Mouse (Mus musculus): ENCODE data around the gene Fas.

Fas gene

GRCm38 (mm10) chr19:34284383-34284782, 6.1 kb upstream of the Fas start:
- DNase-seq, result no peak

GRCm38 (mm10) chr19:34284826-34285225, 5.6 kb upstream of the Fas start:
- no peak for DNase-seq

DNA sequence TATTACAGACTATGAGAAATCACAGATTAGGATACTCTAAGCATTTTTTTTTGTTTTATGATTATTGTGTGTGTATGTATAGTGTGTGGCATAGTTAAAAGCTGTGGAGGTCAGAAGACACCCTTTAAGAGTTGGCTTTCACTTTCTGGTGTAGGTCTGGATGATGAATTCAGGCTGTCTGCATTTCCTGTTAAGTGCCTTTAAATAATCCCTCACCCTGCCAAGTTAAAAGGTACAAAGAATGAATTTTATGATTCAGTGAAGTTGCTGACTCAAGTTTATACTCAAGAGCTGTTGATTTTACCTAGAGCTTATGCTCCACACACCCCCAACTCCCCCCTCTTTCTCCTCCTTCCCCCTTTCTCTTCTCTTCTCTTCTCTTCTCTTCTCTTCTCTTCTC, 3.2 kb upstream of the Fas start:
- DNase-seq, result no peak

DNA sequence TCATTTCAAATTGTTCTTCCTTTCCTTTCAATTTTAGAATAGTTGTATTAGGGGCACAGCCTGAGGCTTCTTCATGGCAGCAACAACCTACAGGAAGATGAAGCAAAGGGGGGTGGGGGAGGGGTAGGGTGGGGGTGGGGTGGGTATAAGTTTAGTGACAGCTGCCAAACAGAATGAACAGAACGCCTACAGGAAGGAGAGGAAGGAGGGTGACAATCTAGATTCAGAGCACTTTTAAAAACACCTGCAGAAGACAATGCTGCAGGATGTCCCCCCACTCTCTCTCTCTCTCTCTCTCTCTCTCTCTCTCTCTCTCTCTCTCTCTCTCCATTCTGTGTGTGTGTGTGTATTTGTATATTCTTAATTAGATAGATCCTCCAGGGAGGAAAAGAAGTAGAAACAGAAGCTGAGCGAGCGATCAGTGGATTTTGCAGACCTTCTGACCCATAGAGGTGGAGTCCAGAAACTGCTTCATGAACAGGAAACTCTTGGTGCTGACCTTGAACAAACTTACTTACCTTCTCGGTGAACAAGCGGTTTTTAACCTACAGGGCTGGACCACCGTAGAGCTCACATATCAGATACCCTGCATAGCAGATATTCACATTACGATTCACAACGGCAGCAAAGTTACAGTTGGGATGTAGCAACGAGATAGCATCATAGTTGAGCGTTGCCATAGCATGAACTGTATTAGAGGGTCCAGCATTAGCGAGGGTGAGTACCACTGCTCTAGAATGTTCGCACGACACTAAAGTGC, 2.6 kb upstream of the Fas start:
- no peak for DNase-seq

GRCm38 (mm10) chr19:34288696-34289095, 1.8 kb upstream of the Fas start:
- DNase-seq, result no peak

GRCm38 (mm10) chr19:34290872-34291341, 441 bp downstream of the Fas start:
- no peak for DNase-seq

DNA sequence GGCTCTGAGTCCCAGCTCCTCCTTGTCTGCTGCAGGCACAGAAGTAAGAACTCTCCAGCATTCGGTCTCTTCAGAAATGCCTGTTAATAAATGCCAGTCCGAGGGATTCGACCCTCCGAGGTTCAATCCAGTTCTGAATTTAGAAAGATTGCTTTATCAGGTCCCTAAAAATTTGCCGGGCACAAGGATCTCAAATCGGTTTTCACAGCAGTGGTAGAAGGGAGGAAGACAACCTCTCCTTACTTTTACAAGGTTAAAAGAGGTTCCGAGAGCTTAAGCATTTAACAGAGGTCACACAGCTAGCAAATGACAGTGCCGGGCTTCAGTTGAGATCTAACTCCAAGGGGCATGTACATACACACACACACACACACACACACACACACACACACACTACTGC, 913 bp downstream of the Fas start:
- DNase-seq, result no peak

GRCm38 (mm10) chr19:34291956-34292355, 1.5 kb downstream of the Fas start:
- DNase-seq, result no peak

GRCm38 (mm10) chr19:34292701-34293100, 2.2 kb downstream of the Fas start:
- DNase-seq, result no peak

DNA sequence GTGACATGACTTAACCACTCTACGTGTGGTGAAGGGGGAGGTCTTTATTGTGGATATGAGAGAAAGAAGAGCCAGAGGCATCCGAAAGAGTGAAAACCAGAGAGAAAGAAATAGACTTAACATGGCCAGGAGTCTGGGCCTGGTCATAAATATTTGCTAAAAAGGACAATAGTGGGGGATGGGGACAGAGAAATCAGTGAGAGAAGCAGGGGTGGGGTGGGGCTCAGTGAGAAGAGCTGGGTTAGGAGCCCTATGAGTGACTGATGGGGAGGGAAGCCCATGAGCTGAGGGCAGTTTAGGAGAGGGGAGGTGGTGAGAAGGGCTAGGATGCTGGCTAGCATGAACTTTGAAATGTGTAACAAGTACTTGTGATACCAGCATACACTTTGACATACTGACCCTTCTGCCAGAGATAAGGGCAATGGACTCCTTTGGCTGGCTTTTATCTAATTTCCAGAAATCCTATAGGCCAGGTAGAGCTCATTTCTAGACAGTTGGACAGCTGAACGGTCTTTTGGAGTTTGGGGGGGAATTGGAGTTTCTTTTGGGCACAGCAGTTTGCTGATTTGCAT, 3.0 kb downstream of the Fas start:
- no peak for DNase-seq

DNA sequence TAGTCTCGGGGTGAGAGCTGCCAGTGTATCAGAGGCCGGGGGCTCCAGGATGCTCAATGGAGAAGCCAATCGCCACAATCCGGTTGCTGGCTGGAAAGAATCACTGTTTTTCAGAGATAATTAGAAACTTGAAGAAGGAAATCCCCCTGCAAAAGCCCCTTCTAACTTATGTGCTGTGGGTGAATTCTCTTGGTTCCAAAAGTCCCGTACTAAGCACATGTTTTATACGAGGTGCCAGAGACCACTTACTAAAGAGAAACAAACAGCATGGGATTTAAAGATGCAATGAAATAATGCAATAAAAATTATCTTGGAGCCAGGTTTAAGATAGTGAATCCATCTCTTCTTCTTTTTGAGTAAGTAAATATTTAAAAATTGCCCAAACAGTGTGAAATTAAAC, 5.0 kb downstream of the Fas start:
- no peak for DNase-seq

GRCm38 (mm10) chr19:34298531-34298930, 8.1 kb downstream of the Fas start:
- no peak for DNase-seq

DNA sequence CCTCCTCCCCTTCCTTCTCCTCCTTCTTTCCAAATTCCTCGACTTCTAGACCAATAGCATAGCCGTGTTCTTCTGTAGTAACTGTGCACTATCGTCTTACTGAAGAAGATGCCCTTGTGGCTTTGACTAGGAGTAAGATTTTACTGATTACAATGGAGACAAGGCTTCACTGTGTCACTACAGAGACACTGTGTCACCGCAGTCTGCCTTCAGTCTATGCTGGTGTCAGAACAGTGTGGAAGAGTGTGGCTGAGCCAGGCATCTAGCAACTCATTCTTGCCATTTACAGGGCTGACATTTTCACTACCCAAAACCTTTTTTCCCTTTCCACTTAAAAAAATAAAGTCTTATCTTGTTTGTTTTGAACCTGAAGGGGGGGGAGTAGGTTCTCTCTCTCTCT, 8.8 kb downstream of the Fas start:
- no peak for DNase-seq

GRCm38 (mm10) chr19:34300430-34300829, 10.0 kb downstream of the Fas start:
- no peak for DNase-seq

DNA sequence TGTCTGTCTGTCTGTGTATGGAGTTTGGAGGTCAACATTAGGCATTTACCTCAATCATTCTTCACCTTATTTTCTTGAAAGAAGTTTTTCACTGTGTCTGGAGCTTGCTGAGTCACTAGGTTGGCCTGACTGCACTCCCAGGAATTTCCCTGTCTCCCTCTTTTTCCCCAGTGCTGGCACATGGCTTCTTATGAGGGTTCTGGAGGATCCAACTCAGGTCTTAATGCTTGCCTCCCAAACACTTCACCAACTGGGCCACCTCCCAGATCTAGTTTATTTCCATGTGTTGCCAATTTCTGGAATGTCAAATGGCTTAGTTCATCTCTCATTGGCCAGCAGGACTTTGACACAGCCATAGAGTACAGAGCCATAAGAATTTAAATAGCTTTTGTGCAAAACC, 14.5 kb downstream of the Fas start:
- no peak for DNase-seq

DNA sequence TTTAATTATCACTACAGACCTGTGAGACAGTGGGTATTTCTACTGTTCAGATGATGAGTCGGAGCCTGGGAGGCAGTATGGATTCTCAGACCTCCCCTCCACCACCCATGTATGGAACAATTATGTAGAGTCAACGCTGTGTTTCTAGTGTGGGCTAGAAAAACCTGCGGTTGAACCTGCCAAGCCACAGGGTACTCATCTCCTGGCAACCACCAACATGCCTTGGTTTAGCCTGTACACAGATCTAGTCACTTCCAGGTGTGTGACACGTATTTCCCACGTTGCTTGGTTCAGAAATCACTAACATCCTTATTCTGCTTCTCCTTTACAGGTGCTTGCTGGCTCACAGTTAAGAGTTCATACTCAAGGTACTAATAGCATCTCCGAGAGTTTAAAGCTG, 16.3 kb downstream of the Fas start:
- DNase-seq, result no peak

DNA sequence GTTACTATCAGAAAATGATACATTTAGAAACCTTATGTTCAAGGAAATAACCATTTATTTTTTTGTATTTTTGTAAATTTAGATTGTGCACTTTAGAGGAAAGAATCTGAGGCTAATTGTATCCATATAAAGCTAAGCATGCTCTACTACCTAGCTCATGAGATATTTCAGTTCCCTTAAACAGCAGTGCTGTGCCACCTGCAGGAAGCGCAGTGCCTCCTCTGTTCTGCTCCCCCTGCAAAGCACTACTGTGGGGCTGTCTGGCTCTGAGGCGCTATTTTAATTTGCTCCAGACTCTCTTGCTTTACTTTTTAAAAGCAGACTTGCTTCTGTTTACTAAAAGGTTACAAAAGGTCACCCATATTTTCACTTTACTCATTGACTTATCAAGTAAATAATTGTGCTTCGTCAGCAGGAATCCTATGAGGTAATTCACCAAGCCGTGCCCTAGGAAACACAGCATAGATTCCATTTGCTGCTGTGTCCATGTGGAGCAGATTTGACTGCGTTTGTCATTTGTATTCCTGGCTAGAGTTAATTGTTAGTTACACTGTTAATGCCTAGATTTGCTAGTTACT, 21.8 kb downstream of the Fas start:
- DNase-seq, result no peak

DNA sequence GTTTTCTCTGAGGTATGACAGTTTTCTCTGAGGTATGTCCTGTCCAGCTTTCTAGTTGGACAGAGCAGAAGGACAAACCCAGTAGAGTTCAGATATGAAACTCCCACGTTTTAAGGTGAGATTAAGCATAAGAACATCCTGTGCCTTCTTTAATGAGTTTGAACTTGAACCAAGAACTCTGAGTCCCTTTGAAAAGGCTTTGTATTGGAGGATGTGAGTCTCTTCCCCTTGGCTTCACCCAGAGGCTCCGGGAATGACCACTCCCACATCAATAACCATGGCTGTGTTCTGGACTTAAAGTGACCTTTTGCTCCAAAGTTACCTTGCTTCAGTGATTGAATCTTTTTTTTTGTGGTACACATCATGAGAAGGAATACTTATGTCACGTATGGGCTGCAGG, 37.6 kb downstream of the Fas start:
- DNase-seq, result no peak

GRCm38 (mm10) chr19:34334300-34334699, 43.8 kb downstream of the Fas start:
- DNase-seq, result peak; percentile 28 to 62

- DNase-seq, result no peak
Measured at GRCm38 (mm10) chr19:34344702-34345101, 54.2 kb downstream of the Fas start.

DNA sequence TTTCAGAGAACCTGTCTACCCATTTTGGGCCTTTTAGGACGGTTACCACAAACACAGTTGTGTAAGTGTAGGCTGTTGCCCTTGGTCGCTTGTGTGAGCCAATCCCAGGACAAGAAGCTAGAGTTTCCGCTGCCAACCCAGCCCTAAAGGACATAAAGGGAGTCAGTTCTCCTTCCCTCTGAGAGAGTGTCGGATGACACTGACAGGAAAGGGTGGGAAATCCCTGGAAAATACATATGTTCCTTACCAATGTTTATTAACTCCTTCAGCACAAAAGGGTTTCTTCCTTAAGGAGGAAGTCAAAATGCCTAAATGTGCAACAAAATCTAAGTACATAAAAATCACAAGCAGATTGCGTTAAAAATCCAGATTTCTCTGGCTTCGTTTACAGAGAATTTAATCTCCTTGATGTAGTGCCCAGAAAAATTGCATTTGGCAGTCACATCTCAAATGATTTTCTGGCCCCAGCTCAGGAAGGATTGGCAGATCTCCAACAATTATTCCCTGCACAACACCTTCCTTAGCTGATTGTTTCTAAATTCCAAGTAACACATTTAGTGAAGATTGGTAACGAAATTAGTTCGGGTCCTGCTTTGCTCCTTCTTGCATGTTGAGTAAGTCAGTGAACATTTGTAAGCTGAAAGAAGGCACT, 55.3 kb downstream of the Fas start:
- DNase-seq, result no peak

GRCm38 (mm10) chr19:34353291-34353805, 62.9 kb downstream of the Fas start:
- no peak for DNase-seq

GRCm38 (mm10) chr19:34362639-34363038, 72.2 kb downstream of the Fas start:
- DNase-seq, result no peak

- no peak for DNase-seq
Measured at GRCm38 (mm10) chr19:34369551-34369950, 79.1 kb downstream of the Fas start.

Data from spleen, adult 18-20 months (tissue).